Mouse (Mus musculus): Measurements from ENCODE around the gene Bbs4.

Gene Bbs4

DNA sequence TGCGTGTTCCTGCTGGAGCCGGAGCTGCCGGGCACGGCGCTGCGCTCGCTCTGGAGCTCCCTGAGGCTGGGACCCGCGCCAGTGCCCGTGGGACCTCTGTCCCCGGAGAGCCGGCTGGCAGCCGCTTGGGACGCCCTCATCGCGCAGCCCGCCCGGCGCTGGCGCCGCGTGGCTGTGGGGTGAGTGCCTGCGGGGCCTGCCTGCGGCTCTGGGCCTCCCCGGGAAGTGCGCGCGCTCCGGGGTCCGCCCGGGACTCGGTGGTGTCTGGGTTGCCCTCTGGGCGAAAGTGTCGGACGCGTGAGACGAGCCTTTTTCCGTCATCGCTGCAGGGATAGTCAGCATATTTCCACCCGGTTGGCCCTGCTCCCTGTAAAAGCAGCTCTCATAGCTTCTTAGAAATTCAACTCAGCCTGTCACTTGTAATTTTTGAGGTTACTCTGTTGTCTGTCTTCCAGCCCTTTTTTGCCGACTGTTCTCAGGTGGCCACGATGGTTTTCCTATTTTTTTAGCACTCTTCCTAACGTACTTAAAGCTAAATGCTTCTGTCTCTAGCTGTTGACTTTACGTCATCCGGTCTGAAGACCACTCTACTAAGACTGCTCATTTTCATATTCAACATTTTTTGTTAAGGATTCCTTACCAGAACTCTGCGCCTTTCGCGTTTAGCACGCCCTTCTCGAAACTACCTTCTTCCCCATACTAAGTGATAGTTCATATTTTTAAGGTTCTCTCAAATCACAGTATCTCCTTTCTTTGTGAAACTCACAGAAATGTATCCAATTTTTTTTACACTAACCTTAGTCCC is 61.4 kb downstream of the Bbs4 start:
- DNase-seq (ENCODE audit: low spot score) = no peak

DNA sequence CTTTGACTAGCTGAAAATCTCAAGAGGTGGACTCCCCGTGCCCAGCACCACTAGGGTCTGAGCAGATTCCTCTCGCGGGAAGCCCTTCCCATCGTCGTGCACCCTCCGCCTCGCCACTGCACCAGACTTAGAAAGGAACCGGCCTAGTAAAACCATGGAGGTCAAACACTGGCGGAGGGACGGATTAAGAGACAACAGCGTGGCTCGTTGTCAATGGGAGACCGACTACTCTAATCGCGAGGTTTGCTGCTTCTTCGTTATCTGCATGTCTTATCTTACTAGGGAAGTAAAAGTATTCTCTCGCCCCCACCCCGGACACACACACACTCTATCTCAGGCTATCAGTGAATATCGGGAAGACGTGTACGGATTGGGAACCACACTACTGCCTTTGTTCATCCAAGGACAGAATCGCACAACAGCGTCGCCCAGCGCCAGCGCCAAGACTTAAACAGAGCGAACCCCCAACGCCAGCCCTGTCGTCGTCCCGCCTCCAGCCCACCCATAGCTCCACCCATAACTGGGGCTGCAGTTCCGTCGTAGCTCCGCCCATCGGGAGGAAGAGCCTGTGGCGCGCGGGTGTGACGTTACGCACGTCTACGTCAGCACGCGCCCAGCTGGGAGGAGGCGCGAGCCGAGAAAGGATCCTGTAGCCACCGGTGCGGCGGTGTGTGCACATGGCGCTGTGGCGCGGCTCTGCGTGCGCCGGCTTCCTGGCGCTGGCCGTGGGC is 62.2 kb downstream of the Bbs4 start, which contains the start of gene Adpgk:
Gene Adpgk, plus strand, starts transcription at position 602 of the 731 bp plus-strand sequence.
- DNase-seq (ENCODE audit: low spot score) = peak; percentile 99

DNA sequence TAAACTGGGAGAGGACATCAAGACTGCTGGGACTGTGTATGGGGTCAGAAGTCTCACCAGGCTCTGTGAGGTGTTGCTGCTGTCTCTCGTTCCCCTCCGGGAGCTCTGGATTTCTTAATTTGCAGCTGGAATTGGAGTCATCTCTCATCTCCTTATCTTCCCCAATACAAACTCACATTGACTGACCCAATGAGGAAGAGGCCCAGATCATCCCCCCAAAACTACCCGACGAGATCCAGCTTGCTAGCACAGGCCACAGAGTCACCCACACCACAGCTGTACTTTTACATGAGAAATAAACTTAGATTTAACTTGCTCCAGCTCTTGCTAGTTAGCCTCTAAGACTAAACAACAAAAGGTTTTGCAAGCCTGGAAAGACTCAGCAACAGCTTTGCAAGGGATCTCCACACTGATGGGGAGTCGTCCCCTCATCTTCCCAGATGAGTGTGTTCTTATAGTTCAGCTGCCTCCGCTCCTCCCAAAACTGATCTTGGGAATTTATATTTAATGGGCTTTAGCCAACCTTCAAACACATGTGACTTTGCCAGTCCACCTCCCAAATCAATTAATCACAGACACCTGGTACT is 63.7 kb downstream of the Bbs4 start:
- no peak for DNase-seq (ENCODE audit: low spot score)

DNA sequence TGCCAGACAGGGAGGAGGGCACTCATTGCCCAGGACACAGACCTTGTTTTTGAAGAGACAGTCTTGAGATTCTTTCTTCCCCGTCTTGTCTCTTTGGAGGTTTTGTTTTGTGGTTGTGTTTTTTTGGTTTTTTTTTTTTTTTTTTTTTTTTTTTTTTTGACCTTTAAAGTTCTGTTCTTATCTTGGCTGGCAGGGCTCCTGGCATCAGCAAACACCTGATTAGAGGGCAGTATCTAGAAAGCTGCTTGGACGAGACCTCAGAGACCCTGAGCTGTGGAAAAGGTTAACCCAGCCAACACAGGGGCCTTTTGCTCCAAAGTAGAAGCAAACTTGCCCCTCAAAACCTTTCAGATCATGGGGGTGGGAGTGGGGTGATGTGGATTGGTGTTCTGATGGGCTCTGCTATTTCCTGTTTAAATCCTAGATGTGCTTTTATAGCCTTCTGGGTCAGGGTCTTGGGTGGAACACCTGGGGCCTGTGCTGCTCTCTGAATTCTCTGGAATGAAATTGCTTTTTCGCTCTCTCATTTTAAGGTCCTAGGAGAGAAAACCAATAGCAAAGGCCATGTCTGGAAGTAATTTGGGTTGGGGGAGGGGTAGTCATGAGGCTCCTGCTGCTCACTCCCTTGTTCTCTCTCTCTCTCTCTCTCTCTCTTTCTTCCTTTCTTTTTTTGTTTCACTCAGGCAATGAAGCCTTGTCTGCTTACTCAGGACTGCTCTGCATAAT is 64.5 kb downstream of the Bbs4 start:
- no peak for DNase-seq (ENCODE audit: low spot score)

DNA sequence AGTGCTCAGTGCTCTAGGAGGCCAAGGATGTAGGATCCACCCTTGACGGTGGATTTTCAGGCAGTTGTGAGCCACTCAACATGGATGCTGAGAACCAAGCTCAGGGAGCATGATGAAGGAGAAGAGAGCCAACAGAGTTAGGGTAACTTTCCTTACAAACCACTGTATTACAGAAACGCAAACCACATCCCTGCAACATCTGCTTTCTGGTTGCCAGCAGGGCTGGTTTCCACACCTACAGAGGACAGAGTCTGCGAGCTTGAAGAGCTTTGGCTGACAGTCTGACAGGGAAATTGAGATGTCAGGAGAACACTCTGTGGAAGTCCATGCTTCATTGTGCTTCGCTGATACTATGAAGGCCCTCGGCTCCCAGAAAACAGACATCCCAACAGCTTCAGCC is 65.2 kb downstream of the Bbs4 start:
- DNase-seq (ENCODE audit: low spot score) = no peak

DNA sequence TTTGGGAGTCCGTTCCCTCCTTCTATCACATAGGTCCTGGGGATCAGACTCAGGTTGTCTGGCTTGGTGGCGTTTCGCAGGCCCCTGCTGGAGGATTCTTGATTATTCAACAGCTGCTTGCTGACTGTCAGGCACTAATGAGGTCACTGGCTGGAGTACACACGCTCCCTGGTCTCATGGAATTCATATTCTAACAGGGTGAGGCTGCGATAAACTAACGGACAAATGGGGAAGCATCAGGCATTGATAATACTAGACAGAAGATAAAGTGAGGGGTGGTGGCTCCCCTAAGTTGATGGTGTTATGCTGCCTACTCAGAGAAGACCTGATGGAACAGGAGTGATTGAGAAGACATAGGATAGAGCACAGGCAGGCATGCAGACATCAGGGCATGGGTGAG is 67.7 kb downstream of the Bbs4 start:
- no peak for DNase-seq (ENCODE audit: low spot score)

DNA sequence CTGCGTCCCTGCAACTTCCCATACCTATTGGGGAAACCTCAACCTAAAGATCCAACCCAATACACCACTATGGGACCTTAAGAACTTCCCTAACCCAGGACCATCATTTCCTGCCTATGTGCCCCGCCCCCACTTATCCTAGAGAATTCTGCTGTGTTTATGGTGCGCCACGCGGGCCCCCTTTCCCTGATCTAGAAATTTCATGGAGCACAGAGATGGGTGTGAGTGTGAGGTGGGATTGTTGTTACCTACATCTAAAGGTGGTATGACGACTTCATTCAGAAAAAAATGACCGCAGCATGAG is 70.7 kb downstream of the Bbs4 start:
- no peak for DNase-seq (ENCODE audit: low spot score)

DNA sequence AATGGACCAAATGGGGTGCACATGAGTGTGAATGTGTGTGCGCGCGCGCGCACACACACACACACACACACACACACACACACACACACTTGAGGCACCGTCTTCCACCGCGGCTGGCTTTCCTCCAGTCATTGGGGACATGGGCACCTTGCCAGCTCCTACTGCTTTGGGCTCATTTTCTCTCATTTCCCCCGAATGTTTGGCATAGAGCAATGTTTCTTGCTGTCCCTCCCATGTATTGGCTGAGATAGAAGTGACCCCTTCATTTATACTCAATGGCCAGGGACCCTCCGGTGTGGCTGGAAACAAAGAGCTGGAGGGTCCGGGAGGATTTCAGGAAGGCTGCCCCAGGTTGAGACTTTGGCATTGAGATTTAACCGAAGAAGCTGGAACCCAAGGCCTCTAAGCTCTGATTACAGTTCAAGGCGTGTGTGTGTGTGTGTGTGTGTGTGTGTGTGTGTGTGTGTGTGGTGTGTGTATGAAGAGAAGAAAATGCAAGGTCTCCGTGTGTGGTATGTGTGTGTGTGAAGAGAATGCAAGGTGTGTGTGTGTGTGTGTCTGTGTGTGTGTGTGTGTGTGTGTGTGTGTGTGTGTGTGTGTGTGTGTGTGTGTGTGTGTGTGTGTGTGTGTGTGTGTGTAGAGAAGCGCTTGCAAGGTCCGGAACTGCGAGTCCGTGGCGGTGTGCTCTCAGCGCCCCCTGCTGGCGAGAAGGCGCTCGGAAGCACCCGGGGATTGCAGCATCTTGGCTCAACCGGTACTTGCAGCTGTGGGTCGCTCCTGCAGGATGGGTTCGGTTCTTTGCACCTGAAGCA is 71.2 kb downstream of the Bbs4 start:
- peak; percentile 82 for DNase-seq (ENCODE audit: low spot score)

DNA sequence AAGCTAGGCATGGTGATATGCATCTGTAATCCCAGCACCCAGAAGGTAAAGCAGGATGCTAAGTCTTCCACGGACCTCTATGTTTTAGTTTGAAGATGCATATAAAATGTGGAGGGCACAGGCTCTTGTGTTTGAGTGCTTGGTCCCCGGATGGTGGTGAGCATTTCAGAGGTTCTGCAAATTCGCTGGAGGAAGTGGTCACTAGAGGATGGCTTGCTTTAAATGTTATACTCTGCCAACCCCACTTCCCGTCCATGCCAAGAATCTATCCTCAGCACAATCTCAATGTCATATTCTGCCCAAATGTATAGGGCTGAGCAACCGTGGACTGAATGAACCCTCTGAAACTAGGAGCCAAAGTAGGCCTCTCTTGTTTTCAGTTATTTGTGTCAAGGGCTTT is 72.4 kb downstream of the Bbs4 start:
- no peak for DNase-seq (ENCODE audit: low spot score)

DNA sequence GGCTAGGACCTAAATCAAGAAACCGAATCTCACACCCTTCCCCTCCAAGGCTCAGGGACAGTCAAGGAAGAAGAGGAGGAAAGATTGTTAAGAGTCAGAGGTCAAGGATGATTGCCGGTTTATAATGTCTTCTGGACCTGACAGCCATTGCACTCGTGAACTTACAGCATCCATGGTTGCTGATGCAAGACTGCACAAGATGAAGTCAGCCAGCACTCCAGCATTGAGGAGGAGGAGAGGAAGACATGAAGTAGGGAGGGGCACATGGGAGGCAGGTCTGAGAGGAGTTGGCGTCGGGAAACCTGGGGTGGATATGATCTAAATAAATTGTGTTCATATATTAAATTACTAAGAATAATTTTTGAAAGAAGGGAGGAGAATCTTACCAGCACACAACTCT is 74.6 kb downstream of the Bbs4 start:
- DNase-seq (ENCODE audit: low spot score) = no peak

DNA sequence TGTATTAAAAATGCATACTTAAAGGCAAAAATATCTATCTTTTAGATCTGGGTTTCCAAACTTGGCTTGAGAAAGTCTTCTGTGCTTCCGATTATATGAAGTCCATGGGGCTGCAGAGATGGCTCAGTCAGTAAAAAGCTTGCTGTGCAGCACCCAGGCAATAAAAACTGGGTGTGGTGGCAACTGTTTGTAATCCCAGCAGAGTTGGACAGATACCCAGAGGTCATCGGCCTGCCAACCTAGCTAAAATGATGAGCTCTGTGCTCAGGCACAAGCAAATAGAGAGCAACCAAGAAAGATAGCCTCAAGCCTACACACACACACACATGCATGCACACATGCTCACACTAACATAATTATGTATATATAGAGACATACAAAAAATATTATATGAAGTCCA is 75.1 kb downstream of the Bbs4 start:
- DNase-seq (ENCODE audit: low spot score) = no peak

DNA sequence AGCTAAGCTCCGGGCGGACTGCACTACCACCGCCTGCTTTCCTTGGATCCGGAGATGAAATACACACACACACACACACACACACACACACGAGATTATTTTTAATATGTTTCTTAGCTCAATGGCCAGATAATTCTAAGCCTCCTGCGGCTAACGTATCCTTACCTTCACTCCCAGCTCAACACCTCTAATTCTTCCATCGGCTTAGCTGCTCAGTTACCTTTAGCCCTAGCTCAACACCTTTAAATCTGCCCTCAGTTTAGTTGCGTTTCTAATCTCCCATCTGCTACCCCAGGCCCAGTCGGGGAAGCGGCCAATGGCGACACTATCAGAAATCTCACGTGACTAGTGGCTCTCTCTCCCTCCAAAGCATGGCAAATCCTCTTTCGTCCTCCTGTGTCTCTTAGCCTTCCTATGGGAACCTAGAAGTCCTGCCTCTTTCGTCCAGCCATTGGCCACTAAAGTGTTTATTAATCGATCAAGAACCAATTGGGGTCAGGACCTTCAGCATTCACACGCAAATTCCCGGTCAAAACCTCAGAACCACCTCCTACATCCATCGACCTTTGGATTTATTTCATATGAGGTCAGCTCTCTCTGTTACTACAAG is 78.4 kb downstream of the Bbs4 start:
- DNase-seq (ENCODE audit: low spot score) = no peak

DNA sequence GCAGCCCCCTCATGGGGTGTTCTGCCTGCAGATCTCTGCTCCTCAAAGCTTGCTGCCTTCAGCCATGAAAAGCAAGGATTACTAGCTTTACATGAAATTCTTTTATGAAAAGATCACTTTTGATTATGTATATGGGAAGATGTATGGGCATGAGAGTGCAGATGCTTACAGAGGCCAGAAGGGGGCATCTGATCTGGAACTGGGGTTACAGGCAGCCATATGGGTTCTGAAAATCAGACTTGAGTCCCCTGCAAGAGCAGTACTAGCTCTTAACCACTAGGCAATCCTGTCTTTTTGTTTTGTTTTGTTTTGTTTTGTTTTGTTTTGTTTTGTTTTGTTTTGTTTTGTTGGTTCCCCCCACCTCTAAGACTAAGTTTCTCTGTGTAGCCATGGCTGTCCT is 80.1 kb downstream of the Bbs4 start:
- no peak for DNase-seq (ENCODE audit: low spot score)

Measured in ovary, postnatal 36 days (tissue).